Comparison of ENCODE assay signal across 27 mouse cellular contexts in the genomic region with DNA sequence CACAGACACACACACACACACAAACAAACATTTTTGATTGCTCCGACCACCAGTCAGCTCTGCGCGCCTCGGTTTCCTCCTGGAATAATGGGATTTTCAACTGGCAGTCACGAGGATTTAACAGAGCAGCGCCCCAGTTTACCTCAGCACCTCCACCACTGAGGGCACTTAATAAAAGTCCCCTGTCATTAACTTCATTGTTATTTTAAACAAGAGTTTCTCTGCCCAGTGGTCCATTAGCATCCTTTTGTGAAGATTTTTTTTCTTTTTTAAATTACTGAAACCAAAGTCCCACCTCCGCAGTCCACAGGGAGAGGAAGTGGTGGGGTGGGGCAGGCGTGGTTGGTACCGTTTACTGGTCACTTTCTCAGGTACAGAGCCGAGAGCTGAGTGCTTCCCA. TPM values are rescaled to one million over a fixed set of nuclear protein-coding genes. Genes with fewer than 3 reads are reported as not detected.
DNase-seq lines count a peak whose midpoint lies in the region; ATAC-seq and TF ChIP-seq lines count a peak whose summit lies in the region.
"Had no signal": no experiment of that assay in that cellular context is flagged by ENCODE, and none has a peak within 500 bp of the region (broad histone marks: within the 10 kb centered on the region; RNA-seq: fewer than 3 reads in every experiment).

No protein-coding gene starts in this region.

- WGBS in liver, embryonic 15.5 days (ENCODE audit: insufficient replicate concordance), result 50% methylated on average over 10 of the region's 10 CpGs

- in situ Hi-C loops in CH12.LX (cut with MboI; ENCODE audit: low pct_ligation_motif_present, low pct_unique_long_range_greater_than_20kb, low sequenced_read_pairs), result loop anchor here (25.0 kb wide), 2 partner anchors 193 to 418 kb away; partner anchors contain the start of genes Epb41 and Rab42

- no peak for DNase-seq in CH12.LX (ENCODE audit: extremely low read depth)
- peak; percentile 87 for DNase-seq in R1 (ENCODE audit: low read depth, low spot score)
- DNase-seq in heart, postnatal 4 days, result no peak
- no peak for DNase-seq in heart, adult 18-20 months
- no peak for DNase-seq in testis, postnatal 14 days (ENCODE audit: low spot score)
- DNase-seq: adrenal gland, postnatal 10 days; cerebellum, adult 11 months; cerebellum, adult 9-10 months; cerebellum, postnatal 36 days; gastrocnemius, postnatal 25 days; heart, adult 11 months; heart, postnatal 36 days; kidney, adult 11 months; lung, adult 18-20 months; lung, postnatal 4 days had no signal

- no peak for TF ChIP-seq RAD21 in CH12.LX (IDR thresholded peaks at IDR 0.05; ENCODE audit: low read depth, low read length)

- H3K9me3 ChIP-seq in CH12.LX (replicated peaks; ENCODE audit: low read length) (no peaks in the 10 kb centered on the region), ES-Bruce4 (replicated peaks; ENCODE audit: control insufficient read depth, insufficient read depth, low read length, poor library complexity, severe bottlenecking) (no peaks in the 10 kb centered on the region)
- no peaks in the 10 kb centered on the region for H3K9me3 ChIP-seq in liver, embryonic 15.5 days (replicated peaks)
- H3K9me3 ChIP-seq: embryonic facial prominence, embryonic 12.5 days; hindbrain, embryonic 13.5 days; limb, embryonic 13.5 days; midbrain, embryonic 10.5 days had no signal

- dilution Hi-C loops in CH12.LX (cut with MboI; ENCODE audit: extremely low pct_ligation_motif_present, extremely low pct_unique_long_range_greater_than_20kb, low sequenced_read_pairs), result no loop called here

- H3K27me3 ChIP-seq in CH12.LX (replicated peaks), result no peaks in the 10 kb centered on the region
- no peaks in the 10 kb centered on the region for H3K27me3 ChIP-seq in ES-Bruce4 (ENCODE audit: control insufficient read depth, insufficient read depth, low read length, poor library complexity, severe bottlenecking)
- no peaks in the 10 kb centered on the region for H3K27me3 ChIP-seq in liver, embryonic 15.5 days
- H3K27me3 ChIP-seq: embryonic facial prominence, embryonic 12.5 days; hindbrain, embryonic 13.5 days; limb, embryonic 13.5 days had no signal

- no peak for ATAC-seq in liver, embryonic 15.5 days (ENCODE audit: insufficient read depth)
- ATAC-seq: CD4-positive, CD25-positive, alpha-beta regulatory T cell, adult 4 months; forebrain, embryonic 14.5 days; lung, postnatal 0 days had no signal

- TF ChIP-seq EP300 in CH12.LX (IDR thresholded peaks at IDR 0.05; ENCODE audit: low read length) (no peak), ES-Bruce4 (IDR thresholded peaks at IDR 0.05; ENCODE audit: insufficient read depth, low read depth, low read length) (peak; percentile 70)

- TF ChIP-seq CTCF in CH12.LX (conservative IDR thresholded peaks at IDR 0.05 in 1 of 2, IDR thresholded peaks at IDR 0.05 in 1 of 2; ENCODE audit: low read depth in 2 of 2, low read length in 2 of 2) (no peak), ES-Bruce4 (IDR thresholded peaks at IDR 0.05; ENCODE audit: low read depth, low read length) (no peak)

- H3K79me2 ChIP-seq in CH12.LX (replicated peaks; ENCODE audit: control insufficient read depth, extremely low read depth, insufficient read depth, poor library complexity, severe bottlenecking), result peaks cover 86% of the 10 kb centered on the region

- no peak overlapping the region for H3K4me3 ChIP-seq in CH12.LX (replicated peaks in 1 of 3; ENCODE audit: low read depth in 2 of 3, low read length in 2 of 3, poor library complexity in 1 of 3)
- H3K4me3 ChIP-seq in ES-Bruce4 (ENCODE audit: low read depth, low read length), result peak overlapping the region; percentile 51
- H3K4me3 ChIP-seq in liver, embryonic 15.5 days (replicated peaks), result no peak overlapping the region
- H3K4me3 ChIP-seq: embryonic facial prominence, embryonic 12.5 days; hindbrain, embryonic 13.5 days; layer of hippocampus, adult 2 months; left cerebral cortex, adult 2 months; limb, embryonic 13.5 days; midbrain, embryonic 10.5 days had no signal

- H3K9ac ChIP-seq in CH12.LX (ENCODE audit: insufficient read depth, low read depth) (0 out of 2 replicates have a peak overlapping the region, but pooled peaks have one; percentile 42), ES-Bruce4 (ENCODE audit: low read depth, poor library complexity, severe bottlenecking) (peak overlapping the region; percentile 4; the same call in 1 of the 2 replicates)
- H3K9ac ChIP-seq in liver, embryonic 15.5 days, result no peak overlapping the region
- H3K9ac ChIP-seq: embryonic facial prominence, embryonic 12.5 days; hindbrain, embryonic 13.5 days; limb, embryonic 13.5 days had no signal

- H3K4me1 ChIP-seq in CH12.LX (ENCODE audit: control insufficient read depth in 1 of 2, insufficient read depth in 2 of 2) (peaks cover 11 to 47% of the 10 kb centered on the region in 2 experiments), ES-Bruce4 (ENCODE audit: control insufficient read depth, insufficient read depth, low read length) (peaks cover 6% of the 10 kb centered on the region)
- peaks cover 82% of the 10 kb centered on the region for H3K4me1 ChIP-seq in liver, embryonic 15.5 days (replicated peaks)

- no peak for TF ChIP-seq POLR2A in CH12.LX (IDR thresholded peaks at IDR 0.05; ENCODE audit: low read depth, low read length)
- TF ChIP-seq POLR2A in ES-Bruce4 (IDR thresholded peaks at IDR 0.05; ENCODE audit: insufficient read depth, low read length), result no peak

- no peak overlapping the region for H3K27ac ChIP-seq in CH12.LX (ENCODE audit: insufficient read depth, low read depth)
- peak overlapping the region; percentile 81 for H3K27ac ChIP-seq in ES-Bruce4 (ENCODE audit: insufficient read depth, low read length)
- 0 out of 2 replicates have a peak overlapping the region, but pooled peaks have one; percentile 72 for H3K27ac ChIP-seq in liver, embryonic 15.5 days (replicated peaks)
- H3K27ac ChIP-seq: embryonic facial prominence, embryonic 12.5 days; hindbrain, embryonic 13.5 days; layer of hippocampus, adult 2 months; left cerebral cortex, adult 2 months; limb, embryonic 13.5 days; midbrain, embryonic 10.5 days had no signal

- H3K36me3 ChIP-seq in CH12.LX (replicated peaks in 1 of 2; ENCODE audit: control insufficient read depth in 1 of 2, insufficient read depth in 1 of 2, low read length in 1 of 2), result peaks cover 35 to 60% of the 10 kb centered on the region in 2 experiments
- peaks cover 16% of the 10 kb centered on the region for H3K36me3 ChIP-seq in ES-Bruce4 (ENCODE audit: control insufficient read depth, insufficient read depth, low read length, poor library complexity, severe bottlenecking)
- H3K36me3 ChIP-seq in liver, embryonic 15.5 days (replicated peaks), result 0 out of 2 replicates have a peak, but pooled peaks cover 3% of the 10 kb centered on the region
- H3K36me3 ChIP-seq: embryonic facial prominence, embryonic 12.5 days; hindbrain, embryonic 13.5 days; limb, embryonic 13.5 days; midbrain, embryonic 10.5 days had no signal

- peak overlapping the region; percentile 98 for H3K4me2 ChIP-seq in CH12.LX (ENCODE audit: insufficient read depth, low read depth, poor library complexity, severe bottlenecking)
- H3K4me2 ChIP-seq in liver, embryonic 15.5 days, result no peak overlapping the region
- H3K4me2 ChIP-seq: embryonic facial prominence, embryonic 12.5 days; heart, embryonic 11.5 days; hindbrain, embryonic 13.5 days; limb, embryonic 13.5 days had no signal

TF ChIP-seq in CH12.LX, 34 proteins besides CTCF, POLR2A, EP300 and RAD21:
- TF ChIP-seq ZNF384 (IDR thresholded peaks at IDR 0.05; ENCODE audit: low read depth, low read length), result no peak
- no peak for TF ChIP-seq PAX5 (IDR thresholded peaks at IDR 0.05; ENCODE audit: low read length)
- no peak for TF ChIP-seq USF1 (IDR thresholded peaks at IDR 0.05; ENCODE audit: low read depth, low read length)

RNA-seq across cellular contexts. Expression of gene Sesn2, which starts 4.5 kb away (rescaled TPM):
- total RNA-seq in CH12.LX (2012; rRNA removed) (44.3 and 68.1 TPM in 2 replicates), CH12.LX (2014; rRNA removed) (35.4 and 35.6 TPM in 2 replicates)
- polyA plus RNA-seq in CH12.LX (2012; ENCODE audit: insufficient read length, low read depth) (31.5 and 40.1 TPM in 2 replicates), ES-Bruce4 (2011; ENCODE audit: insufficient read depth, insufficient read length, low read depth, missing spikeins) (41.6 TPM in 2 replicates)
- polyA plus RNA-seq in liver, embryonic 15.5 days (2015; fragmentation: Nextera tagmentation; extraction: Ambion mirVana), result 7.4 and 7.8 TPM in 2 replicates
- total RNA-seq in heart, postnatal 4 days (2021), result 1 to 10 TPM; 3.9 to 4.2 TPM
- total RNA-seq in heart, adult 18-20 months (2021), result 1 to 10 TPM; 2.8 TPM

RNA-seq across cellular contexts. Expression of gene Atpif1, which starts 27.7 kb away (rescaled TPM):
- total RNA-seq in CH12.LX (2012; rRNA removed), result 263 and 292 TPM in 2 replicates
- 342 and 353 TPM in 2 replicates for total RNA-seq in CH12.LX (2014; rRNA removed)
- polyA plus RNA-seq in CH12.LX (2012; ENCODE audit: insufficient read length, low read depth), result 397 TPM in 2 replicates
- polyA plus RNA-seq in ES-Bruce4 (2011; ENCODE audit: insufficient read depth, insufficient read length, low read depth, missing spikeins), result 461 and 512 TPM in 2 replicates
- polyA plus RNA-seq in liver, embryonic 15.5 days (2015; fragmentation: Nextera tagmentation; extraction: Ambion mirVana), result 991 and 1,178 TPM in 2 replicates
- 100 to 1,000 TPM; 626 to 671 TPM for total RNA-seq in heart, postnatal 4 days (2021)
- total RNA-seq in heart, adult 18-20 months (2021), result 100 to 1,000 TPM; 326 to 345 TPM

RNA-seq across cellular contexts. Expression of gene Dnajc8, which starts 29.6 kb away (rescaled TPM):
- total RNA-seq in CH12.LX (2012; rRNA removed) (117 and 129 TPM in 2 replicates), CH12.LX (2014; rRNA removed) (187 and 189 TPM in 2 replicates)
- polyA plus RNA-seq in CH12.LX (2012; ENCODE audit: insufficient read length, low read depth) (319 and 325 TPM in 2 replicates), ES-Bruce4 (2011; ENCODE audit: insufficient read depth, insufficient read length, low read depth, missing spikeins) (340 and 348 TPM in 2 replicates)
- polyA plus RNA-seq in liver, embryonic 15.5 days (2015; fragmentation: Nextera tagmentation; extraction: Ambion mirVana), result 68.8 and 84.7 TPM in 2 replicates
- total RNA-seq in heart, postnatal 4 days (2021), result 10 to 100 TPM; 77.0 to 79.0 TPM
- total RNA-seq in heart, adult 18-20 months (2021), result 10 to 100 TPM; 51.0 to 52.9 TPM

RNA-seq across cellular contexts. Expression of gene Med18, which starts 42.1 kb away (rescaled TPM):
- total RNA-seq in CH12.LX (2012; rRNA removed), result 17.6 and 20.9 TPM in 2 replicates
- 13.9 and 15.5 TPM in 2 replicates for total RNA-seq in CH12.LX (2014; rRNA removed)
- 12.7 TPM in 2 replicates for polyA plus RNA-seq in CH12.LX (2012; ENCODE audit: insufficient read length, low read depth)
- polyA plus RNA-seq in ES-Bruce4 (2011; ENCODE audit: insufficient read depth, insufficient read length, low read depth, missing spikeins), result 22.5 and 24.4 TPM in 2 replicates
- 10.7 and 11.2 TPM in 2 replicates for polyA plus RNA-seq in liver, embryonic 15.5 days (2015; fragmentation: Nextera tagmentation; extraction: Ambion mirVana)
- 10 to 100 TPM; 10.3 to 11.0 TPM for total RNA-seq in heart, postnatal 4 days (2021)
- total RNA-seq in heart, adult 18-20 months (2021), result 1 to 10 TPM; 4.1 to 4.5 TPM

RNA-seq across cellular contexts. Expression of gene Ptafr, which starts 58.1 kb away (rescaled TPM):
- total RNA-seq in CH12.LX (2012; rRNA removed), result 0.04 TPM in 1 of 2 replicates, not detected in the other
- 0.31 and 0.34 TPM in 2 replicates for total RNA-seq in CH12.LX (2014; rRNA removed)
- 0.65 and 1.1 TPM in 2 replicates for polyA plus RNA-seq in CH12.LX (2012; ENCODE audit: insufficient read length, low read depth)
- polyA plus RNA-seq in ES-Bruce4 (2011; ENCODE audit: insufficient read depth, insufficient read length, low read depth, missing spikeins), result 0.22 and 0.30 TPM in 2 replicates
- 1.1 and 1.2 TPM in 2 replicates for polyA plus RNA-seq in liver, embryonic 15.5 days (2015; fragmentation: Nextera tagmentation; extraction: Ambion mirVana)
- 1 to 10 TPM in 1 of 2 experiments, under 1 TPM in 1; 0.86 to 1.3 TPM for total RNA-seq in heart, postnatal 4 days (2021)
- total RNA-seq in heart, adult 18-20 months (2021), result 1 to 10 TPM; 1.3 to 1.5 TPM

Comparison
In these comparisons a context has a peak if more than half of its experiments do, and no peak if none do; other contexts are left out.
1. RNA of gene Sesn2, which starts 4.5 kb away (total RNA-seq): 35.4 to 68.1 TPM in CH12.LX; 3.9 to 4.2 TPM in heart, postnatal 4 days and 2.8 TPM in heart, adult 18-20 months; every median in the first group is over 4 times any median in the second.